Mouse (Mus musculus): ENCODE data around the gene Rnase4. TPM values are rescaled to one million over a fixed set of nuclear protein-coding genes. Genes with fewer than 3 reads are reported as not detected.

The Rnase4 gene
- total and polyA plus RNA-seq, 2 experiments from 2014 or later: 29.1 to 53.3 TPM

- ATAC-seq (ENCODE audit: insufficient read depth, low read depth) (no peak), DNase-seq (ENCODE audit: low spot score) (no peak)
- no peak overlapping the region for H3K9ac ChIP-seq (replicated peaks; ENCODE audit: low read depth, low read length)
- H3K9me3 ChIP-seq (replicated peaks; ENCODE audit: control insufficient read depth, low read length): no peaks in the 10 kb centered on the region
- H3K27ac ChIP-seq (ENCODE audit: low read depth): no peak overlapping the region
- no peaks in the 10 kb centered on the region for H3K27me3 ChIP-seq (ENCODE audit: control insufficient read depth, insufficient read depth, low read length)
- no peak overlapping the region for H3K4me3 ChIP-seq (ENCODE audit: low read depth, low read length)
- WGBS: 91% methylated on average over 2 of the region's 2 CpGs
- no peak overlapping the region for H3K4me2 ChIP-seq (ENCODE audit: low read depth, low read length)
- H3K36me3 ChIP-seq (replicated peaks; ENCODE audit: control insufficient read depth, insufficient read depth, low read length): no peaks in the 10 kb centered on the region
- no peaks in the 10 kb centered on the region; the same call in none of the 2 replicates for H3K4me1 ChIP-seq (ENCODE audit: control insufficient read depth, insufficient read depth)
- TF ChIP-seq CTCF (IDR thresholded peaks at IDR 0.05; ENCODE audit: low read depth) (0 out of 2 replicates have a peak, but pooled peaks have one; percentile 25), EP300 (IDR thresholded peaks at IDR 0.05; ENCODE audit: low read depth) (no peak)
Measured at GRCm38 (mm10) chr14:51069617-51070016, 21.3 kb upstream of the Rnase4 start.

GRCm38 (mm10) chr14:51074335-51074734 is 16.5 kb upstream of the Rnase4 start, which contains the start of gene Olfr750:
Gene Olfr750, minus strand, starts transcription at chr14:51074435.
- Histone ChIP-seq H3K4me2 (ENCODE audit: low read depth, low read length) (no peak within 1 kb of the TSS), H3K27ac (ENCODE audit: low read depth) (no peak within 1 kb of the TSS), H3K4me3 (ENCODE audit: low read depth, low read length) (no peak within 1 kb of the TSS), H3K9me3 (replicated peaks; ENCODE audit: control insufficient read depth, low read length) (no peaks in the 10 kb centered on the region), H3K4me1 (ENCODE audit: control insufficient read depth, insufficient read depth) (no peaks in the 10 kb centered on the region), H3K27me3 (ENCODE audit: control insufficient read depth, insufficient read depth, low read length) (no peaks in the 10 kb centered on the region), H3K9ac (replicated peaks; ENCODE audit: low read depth, low read length) (no peak within 1 kb of the TSS), H3K36me3 (replicated peaks; ENCODE audit: control insufficient read depth, insufficient read depth, low read length) (no peaks in the 10 kb centered on the region)
- TF ChIP-seq CTCF (IDR thresholded peaks at IDR 0.05; ENCODE audit: low read depth): no peak
- TF ChIP-seq EP300 (IDR thresholded peaks at IDR 0.05; ENCODE audit: low read depth): no peak
- 82% methylated on average over 3 of the region's 3 CpGs for WGBS
- DNase-seq (ENCODE audit: low spot score) (no peak), ATAC-seq (ENCODE audit: insufficient read depth, low read depth) (no peak)

- H3K9me3 ChIP-seq (replicated peaks; ENCODE audit: control insufficient read depth, low read length): no peaks in the 10 kb centered on the region
- no peak for ATAC-seq (ENCODE audit: insufficient read depth, low read depth)
- no peak for TF ChIP-seq EP300 (IDR thresholded peaks at IDR 0.05; ENCODE audit: low read depth)
- no peak for TF ChIP-seq CTCF (IDR thresholded peaks at IDR 0.05; ENCODE audit: low read depth)
- 78% methylated on average over 1 of the region's 1 CpGs for WGBS
- no peaks in the 10 kb centered on the region for H3K27me3 ChIP-seq (ENCODE audit: control insufficient read depth, insufficient read depth, low read length)
- peaks cover 3% of the 10 kb centered on the region; the same call in 1 of the 2 replicates for H3K4me1 ChIP-seq (ENCODE audit: control insufficient read depth, insufficient read depth)
- no peaks in the 10 kb centered on the region for H3K36me3 ChIP-seq (replicated peaks; ENCODE audit: control insufficient read depth, insufficient read depth, low read length)
- H3K4me2 ChIP-seq (ENCODE audit: low read depth, low read length): no peak overlapping the region
- no peak overlapping the region for H3K9ac ChIP-seq (replicated peaks; ENCODE audit: low read depth, low read length)
- no peak overlapping the region for H3K27ac ChIP-seq (ENCODE audit: low read depth)
- DNase-seq (ENCODE audit: low spot score): no peak
- no peak overlapping the region for H3K4me3 ChIP-seq (ENCODE audit: low read depth, low read length)
Measured at GRCm38 (mm10) chr14:51079180-51079579, 11.7 kb upstream of the Rnase4 start.

GRCm38 (mm10) chr14:51081035-51081434 is 9.8 kb upstream of the Rnase4 start:
- TF ChIP-seq CTCF (IDR thresholded peaks at IDR 0.05; ENCODE audit: low read depth): no peak
- TF ChIP-seq EP300 (IDR thresholded peaks at IDR 0.05; ENCODE audit: low read depth): no peak
- DNase-seq (ENCODE audit: low spot score) (no peak), ATAC-seq (ENCODE audit: insufficient read depth, low read depth) (no peak)
- WGBS: 88% methylated on average over 2 of the region's 2 CpGs
- Histone ChIP-seq H3K36me3 (replicated peaks; ENCODE audit: control insufficient read depth, insufficient read depth, low read length) (no peaks in the 10 kb centered on the region), H3K9me3 (replicated peaks; ENCODE audit: control insufficient read depth, low read length) (no peaks in the 10 kb centered on the region), H3K4me2 (ENCODE audit: low read depth, low read length) (no peak overlapping the region), H3K27ac (ENCODE audit: low read depth) (no peak overlapping the region), H3K4me1 (ENCODE audit: control insufficient read depth, insufficient read depth) (peaks cover 3% of the 10 kb centered on the region; the same call in 1 of the 2 replicates), H3K27me3 (ENCODE audit: control insufficient read depth, insufficient read depth, low read length) (no peaks in the 10 kb centered on the region), H3K4me3 (ENCODE audit: low read depth, low read length) (no peak overlapping the region), H3K9ac (replicated peaks; ENCODE audit: low read depth, low read length) (no peak overlapping the region)

- H3K27ac ChIP-seq (ENCODE audit: low read depth): no peak overlapping the region
- ATAC-seq (ENCODE audit: insufficient read depth, low read depth): peak; percentile 42
- 2% methylated on average over 37 of the region's 40 CpGs for WGBS
Measured at GRCm38 (mm10) chr14:51082599-51083581, 8.0 kb upstream of the Rnase4 start.

More at GRCm38 (mm10) chr14:51082599-51083581, 8.0 kb upstream of the Rnase4 start:
- TF ChIP-seq EP300 (IDR thresholded peaks at IDR 0.05; ENCODE audit: low read depth) (no peak), CTCF (IDR thresholded peaks at IDR 0.05; ENCODE audit: low read depth) (no peak)
- Histone ChIP-seq H3K9me3 (replicated peaks; ENCODE audit: control insufficient read depth, low read length) (no peaks in the 10 kb centered on the region), H3K4me2 (ENCODE audit: low read depth, low read length) (peak overlapping the region; percentile 81), H3K9ac (replicated peaks; ENCODE audit: low read depth, low read length) (peak overlapping the region; percentile 52), H3K36me3 (replicated peaks; ENCODE audit: control insufficient read depth, insufficient read depth, low read length) (no peaks in the 10 kb centered on the region), H3K4me1 (ENCODE audit: control insufficient read depth, insufficient read depth) (peaks cover 3% of the 10 kb centered on the region; the same call in 1 of the 2 replicates), H3K4me3 (ENCODE audit: low read depth, low read length) (peak overlapping the region; percentile 64), H3K27me3 (ENCODE audit: control insufficient read depth, insufficient read depth, low read length) (no peaks in the 10 kb centered on the region)
- peak; percentile 30 for DNase-seq (ENCODE audit: low spot score)
